Mouse (Mus musculus) cerebellum, adult 18-20 months (tissue): Measurements from ENCODE around the gene Arfgap2.

Experiments used
- DNase-seq, 2 experiments: peaks; one replicate each; pipeline ENCODE4 v3.0.0; 2021

The Arfgap2 gene

DNA sequence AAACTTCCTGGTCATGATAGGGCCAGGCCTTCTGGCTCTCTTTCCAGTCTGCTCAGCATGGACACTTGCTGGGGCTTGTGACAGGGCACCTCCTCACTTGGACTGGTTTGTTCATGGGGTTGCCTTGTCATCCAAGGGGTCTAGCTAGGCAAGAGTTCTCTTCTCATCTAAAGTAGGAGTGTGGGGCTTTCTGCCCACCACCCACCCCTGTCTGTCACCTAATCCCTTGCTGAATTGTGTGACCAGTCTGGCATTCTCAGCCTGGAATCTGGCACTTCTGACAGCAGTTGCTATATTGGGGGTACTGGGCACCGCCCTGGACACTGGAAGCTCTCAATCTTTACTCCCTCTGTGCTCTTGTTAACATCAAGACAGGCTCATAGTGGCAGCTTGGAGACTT is 5.3 kb upstream of the Arfgap2 start:
- DNase-seq, result peak in 1 of 2 experiments; percentile 25

DNA sequence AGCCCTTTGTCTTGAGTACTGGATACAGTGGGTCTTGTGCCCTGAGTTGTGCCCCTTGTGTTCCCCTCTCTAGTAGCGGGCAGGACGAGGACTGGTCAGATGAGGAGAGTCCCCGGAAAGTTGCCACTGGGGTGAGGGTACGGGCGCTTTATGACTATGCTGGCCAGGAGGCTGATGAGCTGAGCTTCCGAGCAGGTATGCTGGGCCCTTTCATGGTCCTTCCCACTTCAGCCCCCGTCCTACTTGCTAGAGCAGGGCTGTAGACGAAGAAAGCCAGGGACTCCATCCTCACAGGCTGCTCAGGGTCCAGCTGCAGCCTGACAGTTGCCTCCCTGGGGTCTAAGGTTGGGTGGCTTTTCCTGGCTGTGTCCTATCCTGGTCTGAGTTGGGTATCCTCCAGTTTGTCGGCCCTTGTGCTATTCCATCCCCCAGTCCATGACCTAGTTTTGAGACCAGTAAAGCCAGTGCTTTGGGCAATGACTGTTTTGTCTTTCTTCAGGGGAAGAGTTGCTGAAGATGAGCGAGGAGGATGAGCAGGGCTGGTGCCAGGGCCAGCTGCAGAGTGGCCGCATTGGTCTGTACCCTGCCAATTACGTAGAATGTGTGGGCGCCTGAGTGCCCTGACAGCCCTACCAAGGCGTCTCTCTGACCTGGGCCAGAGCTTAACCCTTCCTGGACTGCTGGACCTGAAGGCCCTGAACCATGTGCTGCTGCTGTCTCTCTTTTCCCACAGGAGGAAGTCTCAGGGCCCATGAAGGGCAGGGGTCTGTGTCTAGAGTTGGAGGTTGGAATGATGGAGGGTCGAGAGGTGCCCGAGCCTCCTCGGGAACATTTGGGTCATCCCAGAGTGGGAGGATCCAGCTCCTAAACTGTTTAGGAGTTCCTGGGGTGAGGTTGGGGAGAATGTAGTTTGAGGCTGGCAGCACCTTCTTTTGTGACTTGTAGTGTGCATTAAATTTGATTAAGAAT is 798 bp upstream of the Arfgap2 start:
- peak in 1 of 2 experiments; percentile 15 for DNase-seq

DNA sequence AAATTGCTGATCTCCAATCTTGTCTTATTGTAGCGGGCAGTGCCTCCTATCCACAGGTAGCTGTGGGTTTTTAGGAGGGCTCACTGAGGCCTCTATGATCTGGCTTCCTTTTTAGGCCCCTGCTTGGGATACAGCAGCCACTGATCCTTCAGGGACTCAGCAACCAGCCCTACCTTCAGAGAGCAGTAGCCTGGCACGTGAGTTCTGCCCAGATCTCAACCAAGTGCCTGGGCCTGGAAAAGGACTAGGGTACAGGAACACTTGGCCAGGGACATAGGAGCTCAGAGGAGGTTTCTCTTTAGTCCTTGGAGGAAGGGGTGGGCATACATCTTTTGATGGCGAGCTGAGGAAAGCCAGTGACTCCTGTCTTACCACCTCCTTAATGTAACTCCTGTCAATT is 3.3 kb downstream of the Arfgap2 start:
- no peak for DNase-seq

DNA sequence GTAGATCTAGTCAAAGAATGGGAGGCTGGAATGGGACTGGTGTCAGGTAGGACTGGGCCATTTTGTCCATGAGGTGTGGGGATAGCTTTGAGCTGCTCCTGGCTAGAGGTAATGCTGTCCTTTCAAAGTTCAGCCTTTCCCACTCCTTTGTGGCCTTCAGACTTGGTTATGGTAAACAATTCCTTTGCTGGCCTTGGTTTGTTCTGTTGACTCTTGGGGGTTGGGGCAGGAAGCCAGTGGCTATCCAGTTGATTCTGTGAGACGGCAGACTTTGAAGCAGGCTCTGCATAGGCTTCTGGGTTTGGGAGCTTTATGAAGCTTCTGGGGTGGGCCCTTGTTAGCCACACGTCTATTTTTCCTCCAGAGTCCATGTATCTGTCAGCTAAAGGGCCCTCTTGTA is 3.9 kb downstream of the Arfgap2 start:
- DNase-seq, result peak in 1 of 2 experiments; percentile 12

DNA sequence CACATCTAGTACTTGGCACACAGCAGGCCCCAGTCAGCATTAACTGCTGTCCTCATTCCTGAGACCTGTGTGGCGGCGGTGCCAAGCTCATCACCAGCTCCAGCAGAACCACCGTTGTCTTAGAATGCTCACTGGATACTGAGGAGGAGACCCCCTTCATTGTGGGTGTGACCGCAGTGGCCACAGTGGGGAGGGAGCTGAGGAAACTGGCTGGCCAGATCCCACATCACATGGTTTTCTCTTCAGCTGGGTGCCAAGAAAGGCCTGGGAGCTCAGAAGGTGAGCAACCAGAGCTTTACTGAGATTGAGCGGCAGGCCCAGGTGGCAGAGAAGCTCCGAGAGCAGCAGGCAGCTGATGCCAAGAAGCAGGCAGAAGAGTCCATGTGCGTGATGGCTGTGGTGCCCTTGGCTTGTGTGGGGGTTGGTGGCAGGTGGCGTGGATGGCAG is 4.9 kb downstream of the Arfgap2 start:
- DNase-seq, result peak; percentile 74 to 85

DNA sequence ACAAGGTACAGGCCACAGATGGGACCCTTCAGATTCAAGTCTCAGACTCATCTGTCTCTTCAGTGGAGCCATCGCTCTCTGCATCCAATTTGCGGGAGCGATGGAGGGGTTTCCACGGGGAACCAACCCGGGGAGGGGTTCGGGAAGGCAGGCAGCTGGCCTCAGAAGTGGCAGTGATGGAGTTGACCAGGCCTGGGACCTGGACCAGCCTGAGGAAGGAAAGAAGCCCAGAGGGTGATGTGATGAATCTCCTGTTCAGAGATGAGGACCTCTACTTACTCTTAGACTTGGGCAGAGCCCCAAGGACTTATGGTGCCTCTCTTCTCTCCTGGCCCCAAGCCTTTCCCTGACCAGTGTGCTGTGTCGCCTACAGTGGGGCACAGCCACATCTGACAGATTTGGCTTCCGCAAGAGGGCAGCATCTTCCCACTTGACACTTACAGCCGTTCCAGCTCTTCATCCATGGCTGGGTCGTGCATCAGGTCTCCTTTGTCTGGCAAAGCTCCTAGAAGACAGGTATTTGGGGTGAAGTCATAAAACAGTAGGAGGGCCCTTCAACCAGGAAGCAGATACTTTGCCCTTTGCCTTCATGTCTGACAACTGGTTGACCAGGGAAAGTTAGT is 14.1 kb downstream of the Arfgap2 start:
- DNase-seq, result peak; percentile 68 to 73

DNA sequence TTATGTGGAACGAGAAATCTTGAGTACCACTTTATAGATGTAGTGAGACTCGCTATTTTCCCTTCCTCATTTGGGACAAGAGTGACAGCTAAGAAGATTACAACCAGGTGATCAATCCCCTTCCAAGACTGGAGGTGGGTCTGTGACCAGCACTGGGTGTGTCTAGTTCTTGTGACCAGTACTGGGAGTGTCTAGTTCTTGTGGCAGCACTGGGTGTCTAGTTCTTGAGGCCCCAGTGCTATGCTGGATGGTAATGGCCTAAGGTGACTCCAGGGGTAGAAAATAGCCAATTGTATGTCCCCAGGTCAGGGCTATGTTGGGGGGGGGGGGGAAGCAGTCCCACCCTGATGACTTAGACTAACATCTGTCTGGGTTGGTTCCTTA is 14.6 kb downstream of the Arfgap2 start:
- DNase-seq, result no peak

DNA sequence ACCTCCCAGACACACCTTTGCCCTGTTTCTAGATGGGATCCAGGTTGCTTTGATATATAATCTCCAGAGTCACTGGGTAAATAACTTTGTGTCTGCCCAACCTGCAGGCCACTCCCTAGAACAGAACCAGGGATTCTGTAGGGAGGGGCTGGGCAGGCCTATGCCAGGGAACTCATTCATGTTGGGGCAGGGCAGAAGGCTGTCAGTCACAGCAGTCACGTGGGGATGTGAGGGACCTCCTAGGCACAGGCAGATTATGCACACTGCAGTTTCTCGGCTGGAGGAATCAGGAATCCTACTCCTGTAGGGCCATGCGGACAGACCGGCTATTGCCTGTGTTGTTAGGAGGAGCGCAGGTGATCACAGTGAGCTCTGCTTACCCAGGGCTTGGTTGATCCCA is 16.6 kb downstream of the Arfgap2 start:
- DNase-seq, result no peak

DNA sequence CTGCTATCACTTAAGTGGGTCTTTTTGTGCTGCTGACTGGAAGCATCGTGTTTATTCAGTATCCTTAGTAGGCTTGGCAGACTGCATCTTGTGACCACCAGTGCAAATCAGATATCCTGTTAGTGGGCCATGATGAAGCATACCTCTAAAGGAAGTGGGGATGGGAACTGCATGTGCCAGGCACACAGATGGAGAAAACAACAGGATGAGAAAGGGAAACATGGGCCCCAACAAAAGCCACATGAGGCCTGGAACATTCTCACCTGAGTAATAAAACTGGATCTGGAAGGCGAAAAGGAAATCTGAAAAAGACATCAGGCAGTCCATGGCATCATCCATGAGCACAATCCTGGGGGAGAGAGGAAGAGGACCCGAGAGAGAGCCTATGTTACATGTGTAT is 19.2 kb downstream of the Arfgap2 start:
- peak in 1 of 2 experiments; percentile 34 for DNase-seq

DNA sequence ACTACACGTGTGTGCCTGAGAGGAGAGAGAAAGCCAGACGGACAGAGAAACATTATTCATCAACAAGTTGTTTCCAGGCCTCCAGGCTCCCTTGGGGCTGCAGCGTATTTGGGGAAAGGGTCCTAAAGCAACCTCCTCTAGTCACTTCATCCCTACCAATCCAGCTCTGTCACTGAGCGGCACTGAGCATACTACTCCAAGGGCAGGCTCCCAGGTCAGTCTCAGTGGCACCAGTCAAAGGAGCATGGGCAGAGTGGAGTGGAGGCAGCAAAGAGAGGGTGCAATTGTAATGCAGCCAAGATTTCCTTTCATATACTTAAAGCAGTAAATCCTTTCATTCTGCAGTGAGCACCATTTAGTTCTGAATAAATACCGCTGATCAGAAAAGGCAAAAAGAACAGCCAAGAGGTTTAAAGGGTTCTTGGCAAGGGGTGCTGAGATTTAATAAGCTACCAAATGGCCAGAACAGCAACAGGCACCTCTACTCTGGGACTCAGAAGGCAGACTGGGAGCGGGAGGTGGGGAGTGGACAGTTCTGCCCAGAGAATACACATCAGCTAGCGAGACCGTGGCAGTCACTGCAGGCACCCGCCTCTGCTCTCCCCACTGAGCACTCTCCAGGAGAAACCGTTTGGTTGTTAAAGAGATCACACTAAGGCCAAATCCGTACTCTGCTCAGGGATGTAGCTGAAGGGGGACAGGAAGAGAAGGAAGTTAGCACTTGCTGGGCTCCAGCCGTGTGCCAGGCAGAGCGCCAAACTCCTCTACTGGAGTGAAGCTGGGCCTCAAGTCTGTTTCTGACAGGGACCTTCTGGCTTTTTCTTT is 19.8 kb downstream of the Arfgap2 start:
- DNase-seq, result peak; percentile 82

DNA sequence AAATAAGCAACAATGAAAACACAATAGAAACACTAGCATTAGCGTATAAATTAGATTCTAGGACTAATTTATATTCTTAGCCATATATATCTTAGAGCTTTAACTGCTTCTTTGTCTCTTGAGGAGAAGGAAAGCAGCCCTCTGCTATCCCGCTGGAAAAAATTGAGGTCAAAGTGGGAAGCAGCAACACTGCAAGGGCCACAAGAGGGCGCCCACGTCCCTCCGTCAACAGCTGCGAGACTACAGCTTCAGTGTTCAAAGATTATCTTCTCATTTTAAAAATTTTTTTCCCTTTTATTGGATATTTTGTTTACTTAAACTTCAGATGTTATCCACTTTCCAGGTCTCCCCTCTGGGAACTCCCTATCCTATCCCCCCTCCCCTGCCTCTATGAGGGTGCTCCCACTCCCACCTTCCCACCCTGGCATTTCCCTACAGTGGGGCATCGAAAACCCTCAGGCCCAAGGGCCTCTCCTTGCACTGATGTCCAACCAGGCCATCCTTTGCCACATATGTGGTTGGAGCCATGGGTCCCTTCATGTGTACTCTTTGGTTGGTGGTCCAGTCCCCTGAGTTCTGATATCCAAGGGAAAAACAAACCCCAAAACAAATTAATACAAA is 21.2 kb downstream of the Arfgap2 start:
- DNase-seq, result peak; percentile 84 to 90

DNA sequence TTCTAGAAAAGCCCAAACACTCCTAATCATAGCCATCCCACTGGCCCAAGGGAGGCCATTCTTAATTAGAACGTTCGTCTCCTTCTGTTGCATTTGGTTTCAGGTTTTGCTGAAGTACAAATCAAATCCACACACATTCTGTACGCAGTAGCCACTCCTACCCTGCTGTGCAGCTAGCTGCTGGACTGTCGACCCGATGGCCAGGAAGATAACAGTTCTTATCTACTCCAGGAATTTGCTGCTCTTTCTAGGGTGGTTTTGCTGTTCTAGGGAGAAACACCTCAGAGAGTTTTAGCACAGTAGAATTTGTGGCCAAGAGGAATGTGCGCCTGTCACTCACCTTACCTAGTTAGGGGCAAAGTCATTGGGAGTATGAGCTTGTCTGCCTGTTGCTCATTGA is 22.8 kb downstream of the Arfgap2 start:
- DNase-seq, result no peak

DNA sequence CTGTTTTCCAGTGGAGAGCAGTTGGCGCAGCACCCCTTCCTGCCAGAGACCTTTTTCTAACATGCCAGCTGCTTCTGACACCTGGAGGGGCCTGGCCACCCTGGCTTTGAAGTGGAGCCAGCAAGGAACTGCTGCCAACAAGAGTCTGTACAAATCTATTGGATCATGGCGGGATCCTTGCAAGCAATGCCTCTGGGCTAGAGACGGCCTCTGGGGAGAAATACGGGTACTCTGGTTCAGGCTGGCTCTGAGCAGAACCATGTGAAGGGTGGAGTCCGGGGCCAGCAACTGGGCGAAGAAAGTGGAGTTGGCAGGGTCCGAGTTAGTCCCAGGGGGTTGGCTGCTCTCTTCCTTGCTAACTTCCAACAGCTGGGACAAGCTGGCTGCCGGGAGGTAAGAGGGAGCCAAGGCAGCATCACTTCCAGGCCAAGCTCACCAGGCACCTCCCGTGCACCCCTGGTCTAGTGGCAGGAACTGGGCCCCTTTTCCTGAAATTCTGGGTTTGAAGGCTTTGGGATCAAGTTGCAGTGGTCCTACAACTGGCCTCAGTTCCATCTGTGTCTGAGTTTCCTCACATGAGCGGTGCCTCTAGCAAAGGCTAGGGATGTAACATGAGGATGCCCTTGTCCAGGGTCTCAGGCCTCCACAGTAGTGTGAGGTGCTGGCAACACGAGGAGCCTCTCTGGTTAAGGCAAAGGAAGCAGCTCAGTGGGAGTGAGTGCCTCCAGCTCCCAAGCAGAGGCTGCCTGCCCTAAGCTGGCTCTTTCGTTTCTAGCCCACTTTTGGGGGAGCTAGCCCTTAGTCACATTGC is 26.6 kb downstream of the Arfgap2 start:
- peak in 1 of 2 experiments; percentile 11 for DNase-seq

DNA sequence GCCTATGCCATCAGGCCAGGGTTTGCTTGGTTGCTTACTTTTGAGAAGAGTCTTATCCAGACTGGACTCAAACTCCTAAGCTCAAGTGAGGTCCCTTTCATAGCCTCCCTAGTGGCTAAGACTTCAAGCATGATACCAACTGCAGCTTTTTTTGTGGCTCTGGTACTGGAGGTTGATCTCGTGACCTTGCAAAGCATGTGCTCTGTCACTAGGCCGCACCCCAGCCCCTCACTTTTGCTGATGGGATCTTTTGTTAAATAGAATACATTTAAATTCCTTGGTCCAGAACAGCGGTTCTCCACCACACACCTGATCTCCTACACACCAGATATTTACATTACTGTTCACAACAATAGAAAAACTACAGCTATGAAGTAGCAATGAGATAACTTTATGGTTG is 29.5 kb downstream of the Arfgap2 start:
- no peak for DNase-seq

DNA sequence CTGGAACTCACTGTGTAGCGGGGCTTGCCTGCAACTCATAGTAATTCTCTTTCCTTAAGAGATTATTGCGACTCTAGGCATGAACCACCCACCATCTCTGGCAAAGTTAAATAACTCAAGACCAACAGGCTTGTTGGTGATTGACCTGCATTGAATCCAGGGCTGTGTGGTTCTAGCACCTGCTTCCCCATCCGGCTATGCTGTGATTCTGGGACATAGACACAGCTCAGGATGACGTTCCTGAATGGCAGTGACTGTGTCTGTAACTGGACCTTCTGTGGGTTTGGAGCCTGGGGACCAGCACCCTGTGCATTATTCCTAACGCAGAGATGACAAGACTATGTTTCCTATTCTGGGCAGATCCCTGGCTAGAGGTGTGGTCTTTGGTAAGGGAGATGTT is 31.1 kb downstream of the Arfgap2 start:
- no peak for DNase-seq

DNA sequence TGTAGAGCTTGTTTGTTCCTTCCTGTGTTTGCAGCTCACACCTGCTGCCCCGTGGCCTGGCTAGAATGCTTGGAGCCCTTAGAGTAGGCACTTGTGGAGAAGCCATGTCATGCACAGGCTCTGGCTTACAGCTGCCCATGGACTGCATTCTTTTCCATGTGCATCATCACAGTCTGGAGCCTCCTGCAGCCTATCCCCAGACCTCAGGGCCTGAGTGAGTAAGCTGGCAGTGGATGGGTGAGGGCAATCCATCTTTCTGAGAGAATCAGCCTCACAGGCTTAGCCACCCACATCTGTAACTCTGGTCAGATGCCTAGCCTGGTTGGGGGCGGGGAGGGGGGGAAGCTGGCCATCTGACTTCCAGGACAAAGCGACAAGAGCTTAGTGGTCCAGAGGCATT is 34.4 kb downstream of the Arfgap2 start:
- no peak for DNase-seq

DNA sequence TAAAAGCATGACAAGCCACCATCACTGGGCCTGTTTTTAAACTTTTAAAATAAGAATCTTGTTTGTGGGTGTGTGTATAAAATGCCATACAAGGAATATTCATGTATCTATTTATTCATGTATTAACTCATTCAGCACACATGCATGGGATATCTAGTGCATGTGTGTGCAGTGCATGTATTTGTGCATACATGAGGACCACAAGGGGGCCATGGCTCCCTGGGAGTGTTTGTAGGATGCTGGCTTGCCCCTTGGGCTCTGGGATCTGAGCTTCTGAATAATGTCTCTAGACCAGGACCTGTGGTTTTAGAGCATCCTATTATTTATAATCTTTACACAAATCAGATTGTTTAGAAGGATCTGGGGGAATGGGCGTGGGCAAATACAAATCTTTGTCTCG is 36.0 kb downstream of the Arfgap2 start:
- DNase-seq, result no peak

DNA sequence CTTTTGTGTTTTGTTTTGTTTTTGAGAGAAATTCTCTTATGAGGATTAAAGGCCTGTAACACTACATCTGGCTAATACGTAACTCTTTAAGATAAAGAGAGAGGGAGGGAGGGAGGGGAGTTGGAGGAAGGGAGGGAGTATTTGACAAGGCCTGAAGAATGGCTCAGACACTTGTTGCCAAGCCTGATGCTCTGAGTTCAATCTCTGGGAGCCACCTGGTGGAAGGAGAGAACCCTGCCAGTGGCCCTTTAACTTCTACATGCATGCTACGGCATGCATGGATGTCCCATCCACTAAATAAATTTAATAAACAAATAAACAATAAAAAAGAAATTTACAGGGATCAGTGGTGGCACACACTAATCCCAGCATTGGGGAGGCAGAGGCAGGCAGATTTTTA is 37.1 kb downstream of the Arfgap2 start:
- no peak for DNase-seq

DNA sequence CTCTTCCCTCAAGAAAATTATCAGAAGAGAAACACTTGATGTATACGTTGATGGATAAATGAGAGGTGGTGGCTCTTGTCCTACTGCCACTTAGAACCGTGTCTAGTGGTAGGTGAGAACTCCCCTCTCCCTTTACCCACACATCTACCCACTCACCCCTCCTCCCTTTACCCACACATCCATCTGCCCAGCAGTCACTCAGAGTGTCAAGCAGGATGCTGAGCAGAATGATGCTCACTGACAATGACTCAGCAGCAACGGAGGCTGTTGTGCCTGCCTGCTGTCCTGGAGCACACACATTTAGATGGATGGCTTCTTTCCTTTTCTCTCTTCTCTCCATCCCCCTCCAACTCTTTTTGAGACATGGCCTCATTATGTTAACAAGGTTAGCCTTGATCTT is 38.1 kb downstream of the Arfgap2 start:
- DNase-seq, result no peak

DNA sequence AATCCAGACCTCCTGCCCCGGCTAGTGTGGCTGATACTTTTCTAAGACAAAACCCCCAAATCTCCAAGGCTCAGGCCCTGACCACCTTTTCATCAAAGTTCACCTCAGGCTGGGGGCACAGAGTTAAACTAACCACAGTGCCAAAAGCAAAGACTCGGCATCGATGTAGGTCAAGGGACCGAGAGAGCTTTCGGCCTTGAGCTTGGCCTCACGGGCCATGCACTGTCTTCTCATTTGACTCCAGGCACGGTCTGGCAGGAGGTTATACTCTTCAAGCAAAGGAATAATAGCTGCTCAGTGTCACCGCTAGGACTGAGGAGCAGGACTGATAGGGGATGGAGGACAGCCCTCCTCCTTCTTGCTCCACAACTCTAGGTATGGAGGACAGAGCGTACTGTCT is 41.2 kb downstream of the Arfgap2 start:
- no peak for DNase-seq

DNA sequence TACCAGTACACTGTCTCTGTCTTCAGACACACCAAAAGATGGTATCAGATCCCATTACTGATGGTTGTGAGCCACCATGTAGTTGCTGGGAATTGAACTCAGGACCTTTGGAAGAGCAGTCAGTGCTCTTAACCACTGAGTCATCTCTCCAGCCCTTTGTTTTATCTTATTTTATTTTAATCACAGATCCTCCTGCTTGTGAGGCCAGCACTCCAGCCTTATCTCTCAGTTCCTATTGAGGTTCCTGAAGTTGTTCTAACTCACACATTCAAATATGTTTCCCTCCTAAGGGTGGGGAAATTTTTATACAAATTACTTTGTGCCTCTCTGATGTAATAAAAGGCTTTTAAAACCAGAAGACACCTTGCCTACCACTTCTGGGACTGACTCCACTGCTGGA is 41.8 kb downstream of the Arfgap2 start:
- DNase-seq, result no peak

DNA sequence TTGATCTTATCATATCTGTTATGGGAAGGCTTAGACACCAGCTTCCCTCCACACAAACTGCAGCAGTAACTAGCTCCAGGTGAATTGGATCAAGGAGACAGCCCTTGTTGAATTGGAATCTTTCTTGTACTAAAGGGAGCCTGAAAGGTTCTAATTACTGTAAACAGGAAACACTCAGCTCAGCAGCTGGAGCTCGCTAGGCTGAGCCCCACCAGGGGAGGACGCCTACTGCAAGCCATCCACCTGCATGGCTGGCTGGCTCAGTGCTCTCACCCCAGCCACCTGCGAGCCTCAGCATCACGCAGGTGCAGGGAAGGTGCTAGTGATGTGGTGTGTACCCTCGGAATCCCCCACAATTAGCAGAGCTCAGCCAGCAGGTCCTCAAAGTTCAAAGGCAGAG is 43.9 kb downstream of the Arfgap2 start:
- no peak for DNase-seq
